ENCODE assay signal across 23 mouse cellular contexts in genomic region chr7:142431106-142431505, GRCm38 (mm10). TPM values are rescaled to one million over a fixed set of nuclear protein-coding genes. Genes with fewer than 3 reads are reported as not detected.
DNase-seq lines count a peak whose midpoint lies in the region; ATAC-seq and TF ChIP-seq lines count a peak whose summit lies in the region.
"Had no signal": no experiment of that assay in that cellular context is flagged by ENCODE, and none has a peak within 500 bp of the region (broad histone marks: within the 10 kb centered on the region; RNA-seq: fewer than 3 reads in every experiment).

No protein-coding gene starts in this region.

- H3K36me3 ChIP-seq in heart, embryonic 10.5 days, result no peaks in the 10 kb centered on the region
- no peaks in the 10 kb centered on the region for H3K36me3 ChIP-seq in heart, embryonic 11.5 days (ENCODE audit: control insufficient read depth, insufficient read depth, low read length)
- H3K36me3 ChIP-seq in lung, postnatal 0 days (ENCODE audit: insufficient read depth, low read length), result no peaks in the 10 kb centered on the region
- no peaks in the 10 kb centered on the region for H3K36me3 ChIP-seq in limb, embryonic 14.5 days (ENCODE audit: control insufficient read depth, insufficient read depth, low read length)
- no peaks in the 10 kb centered on the region for H3K36me3 ChIP-seq in midbrain, embryonic 10.5 days

- H3K4me2 ChIP-seq in heart, embryonic 11.5 days, result no peak overlapping the region
- H3K4me2 ChIP-seq in lung, postnatal 0 days (replicated peaks; ENCODE audit: low read depth, low read length), result no peak overlapping the region
- H3K4me2 ChIP-seq in limb, embryonic 14.5 days (replicated peaks; ENCODE audit: low read depth, low read length, severe bottlenecking), result no peak overlapping the region

- ATAC-seq in heart, embryonic 11.5 days (replicated peaks; ENCODE audit: insufficient number of reproducible peaks, low FRiP score, low TSS enrichment), result no peak
- ATAC-seq in lung, postnatal 0 days, result peak; percentile 47
- no peak for ATAC-seq in limb, embryonic 14.5 days (ENCODE audit: low FRiP score, low read depth)
- ATAC-seq in erythroblast, adult 5-6 weeks (replicated peaks; ENCODE audit: low FRiP score, poor library complexity, severe bottlenecking), result no peak
- ATAC-seq: activated CD4-positive, CD25-positive, alpha-beta regulatory T cell, adult 4 months; CD4-positive, CD25-positive, alpha-beta regulatory T cell, adult 4 months; liver, postnatal 0 days had no signal

- H3K9ac ChIP-seq in heart, embryonic 11.5 days (ENCODE audit: low read depth, low read length), result no peak overlapping the region
- no peak overlapping the region for H3K9ac ChIP-seq in lung, postnatal 0 days (replicated peaks; ENCODE audit: low read depth)
- no peak overlapping the region for H3K9ac ChIP-seq in limb, embryonic 14.5 days (ENCODE audit: low read depth, low read length, severe bottlenecking)
- H3K9ac ChIP-seq: liver, postnatal 0 days had no signal

- no peaks in the 10 kb centered on the region for H3K9me3 ChIP-seq in heart, embryonic 10.5 days
- no peaks in the 10 kb centered on the region for H3K9me3 ChIP-seq in heart, embryonic 11.5 days (replicated peaks; ENCODE audit: control insufficient read depth, low read length)
- H3K9me3 ChIP-seq in lung, postnatal 0 days (ENCODE audit: low read length), result no peaks in the 10 kb centered on the region
- H3K9me3 ChIP-seq in limb, embryonic 14.5 days (ENCODE audit: control insufficient read depth, low read length), result no peaks in the 10 kb centered on the region
- H3K9me3 ChIP-seq in midbrain, embryonic 10.5 days (replicated peaks), result no peaks in the 10 kb centered on the region

- WGBS in heart, embryonic 10.5 days, result 92% methylated on average over 14 of the region's 14 CpGs
- WGBS in heart, embryonic 11.5 days (ENCODE audit: insufficient replicate concordance), result 84% methylated on average over 14 of the region's 14 CpGs
- 70% methylated on average over 14 of the region's 14 CpGs for WGBS in lung, postnatal 0 days
- 81% methylated on average over 14 of the region's 14 CpGs for WGBS in limb, embryonic 14.5 days
- WGBS in midbrain, embryonic 10.5 days, result 93% methylated on average over 14 of the region's 14 CpGs

- TF ChIP-seq POLR2A in limb, embryonic 14.5 days (IDR thresholded peaks at IDR 0.05; ENCODE audit: borderline replicate concordance, extremely low read depth, insufficient read depth, insufficient read length), result no peak

- TF ChIP-seq CTCF in lung, postnatal 0 days (IDR thresholded peaks at IDR 0.05), result no peak

- no peak overlapping the region for H3K4me3 ChIP-seq in heart, embryonic 10.5 days
- H3K4me3 ChIP-seq in heart, embryonic 11.5 days (ENCODE audit: low read depth, low read length), result no peak overlapping the region
- no peak overlapping the region for H3K4me3 ChIP-seq in lung, postnatal 0 days (ENCODE audit: low read depth, low read length)
- no peak overlapping the region for H3K4me3 ChIP-seq in limb, embryonic 14.5 days (replicated peaks; ENCODE audit: low read length)
- H3K4me3 ChIP-seq in midbrain, embryonic 10.5 days, result no peak overlapping the region

- peak overlapping the region; percentile 18; the same call in 1 of the 2 replicates for H3K27ac ChIP-seq in heart, embryonic 10.5 days
- H3K27ac ChIP-seq in heart, embryonic 11.5 days (ENCODE audit: low read depth, low read length), result no peak overlapping the region
- no peak overlapping the region for H3K27ac ChIP-seq in lung, postnatal 0 days (ENCODE audit: low read length)
- H3K27ac ChIP-seq in limb, embryonic 14.5 days (replicated peaks; ENCODE audit: low read depth, low read length), result peak overlapping the region; percentile 82
- H3K27ac ChIP-seq in midbrain, embryonic 10.5 days (replicated peaks), result no peak overlapping the region

- no peak for TF ChIP-seq EP300 in lung, postnatal 0 days (IDR thresholded peaks at IDR 0.05)

- DNase-seq in heart, embryonic 10.5 days (ENCODE audit: low spot score), result no peak
- no peak for DNase-seq in lung, postnatal 0 days (ENCODE audit: low spot score)
- no peak for DNase-seq in lung, adult 18-20 months
- no peak for DNase-seq in limb, embryonic 14.5 days (ENCODE audit: low spot score)
- no peak for DNase-seq in midbrain, embryonic 10.5 days (ENCODE audit: low spot score)
- DNase-seq: adrenal gland, postnatal 10 days; gastrocnemius, postnatal 36 days; kidney, adult 18-20 months; liver, postnatal 0 days; thymus, postnatal 14 days had no signal

- peaks cover 65% of the 10 kb centered on the region for H3K4me1 ChIP-seq in heart, embryonic 10.5 days
- peaks cover 30% of the 10 kb centered on the region for H3K4me1 ChIP-seq in heart, embryonic 11.5 days (ENCODE audit: control insufficient read depth, insufficient read depth, low read length)
- peaks cover 20% of the 10 kb centered on the region for H3K4me1 ChIP-seq in lung, postnatal 0 days (ENCODE audit: insufficient read depth, low read depth, low read length)
- peaks cover 49% of the 10 kb centered on the region for H3K4me1 ChIP-seq in limb, embryonic 14.5 days (ENCODE audit: control insufficient read depth, insufficient read depth, low read length)
- peaks cover 10% of the 10 kb centered on the region for H3K4me1 ChIP-seq in midbrain, embryonic 10.5 days

- H3K27me3 ChIP-seq in heart, embryonic 10.5 days (ENCODE audit: insufficient read depth, poor library complexity, severe bottlenecking), result no peaks in the 10 kb centered on the region
- no peaks in the 10 kb centered on the region for H3K27me3 ChIP-seq in heart, embryonic 11.5 days (ENCODE audit: control insufficient read depth, insufficient read depth, low read length)
- H3K27me3 ChIP-seq in lung, postnatal 0 days (replicated peaks; ENCODE audit: insufficient read depth, low read length), result no peaks in the 10 kb centered on the region
- H3K27me3 ChIP-seq in limb, embryonic 14.5 days (ENCODE audit: control insufficient read depth, insufficient read depth, low read length), result no peaks in the 10 kb centered on the region
- H3K27me3 ChIP-seq in midbrain, embryonic 10.5 days (ENCODE audit: low read depth, poor library complexity, severe bottlenecking), result peaks cover 31% of the 10 kb centered on the region; the same call in 1 of the 2 replicates

RNA-seq across cellular contexts. Expression of gene Syt8, which starts 3.5 kb away (rescaled TPM):
- polyA plus RNA-seq in heart, embryonic 10.5 days (2016; fragmentation: Nextera tagmentation; extraction: Ambion mirVana), result 0.38 and 1.3 TPM in 2 replicates
- 0.26 and 0.31 TPM in 2 replicates for polyA plus RNA-seq in heart, embryonic 11.5 days (2014; fragmentation: Nextera tagmentation; extraction: Ambion mirVana)
- 0.47 and 1.1 TPM in 2 replicates for polyA plus RNA-seq in lung, postnatal 0 days (2015; fragmentation: Nextera tagmentation; extraction: Ambion mirVana)
- polyA plus RNA-seq in limb, embryonic 14.5 days (2012; rRNA removed), result 4.9 and 7.3 TPM in 2 replicates
- polyA plus RNA-seq in limb, embryonic 14.5 days (2014; fragmentation: Nextera tagmentation; extraction: Ambion mirVana), result 1.5 and 2.0 TPM in 2 replicates
- not detected in 2 replicates for total RNA-seq in erythroblast, adult 5-6 weeks (2015; ENCODE audit: low replicate concordance)
- not detected in 2 replicates for total RNA-seq in erythroblast, adult 5-6 weeks (2017; ENCODE audit: low replicate concordance)
- 0.34 TPM in 1 of 2 replicates, not detected in the other for polyA plus RNA-seq in midbrain, embryonic 10.5 days (2016; fragmentation: Nextera tagmentation; extraction: Ambion mirVana)
- total RNA-seq: adrenal gland, postnatal 10 days; gastrocnemius, postnatal 36 days; hematopoietic stem cell, adult 5-6 weeks; layer of hippocampus, postnatal 14 days; left cerebral cortex, postnatal 10 days; liver, adult 2 months had no signal
- polyA plus RNA-seq: activated CD4-positive, CD25-positive, alpha-beta regulatory T cell, adult 4 months; CD4-positive, CD25-positive, alpha-beta regulatory T cell, adult 4 months; forebrain, embryonic 16.5 days; heart, embryonic 14.5 days; liver, adult 2 months; liver, postnatal 0 days; neural tube, embryonic 14.5 days had no signal

RNA-seq across cellular contexts. Expression of gene Tnni2, which starts 10.5 kb away (rescaled TPM):
- polyA plus RNA-seq in heart, embryonic 10.5 days (2016; fragmentation: Nextera tagmentation; extraction: Ambion mirVana), result 51.9 and 56.4 TPM in 2 replicates
- 46.1 and 51.6 TPM in 2 replicates for polyA plus RNA-seq in heart, embryonic 11.5 days (2014; fragmentation: Nextera tagmentation; extraction: Ambion mirVana)
- 1.9 and 2.1 TPM in 2 replicates for polyA plus RNA-seq in lung, postnatal 0 days (2015; fragmentation: Nextera tagmentation; extraction: Ambion mirVana)
- 60.8 and 156 TPM in 2 replicates for polyA plus RNA-seq in limb, embryonic 14.5 days (2012; rRNA removed)
- polyA plus RNA-seq in limb, embryonic 14.5 days (2014; fragmentation: Nextera tagmentation; extraction: Ambion mirVana), result 76.8 and 134 TPM in 2 replicates
- total RNA-seq in erythroblast, adult 5-6 weeks (2015; ENCODE audit: low replicate concordance), result 19.6 TPM in 1 of 2 replicates, not detected in the other
- total RNA-seq in erythroblast, adult 5-6 weeks (2017; ENCODE audit: low replicate concordance), result 2.0 and 6.4 TPM in 2 replicates
- polyA plus RNA-seq in midbrain, embryonic 10.5 days (2016; fragmentation: Nextera tagmentation; extraction: Ambion mirVana), result 0.52 and 1.5 TPM in 2 replicates
- polyA plus RNA-seq: activated CD4-positive, CD25-positive, alpha-beta regulatory T cell, adult 4 months; CD4-positive, CD25-positive, alpha-beta regulatory T cell, adult 4 months; forebrain, embryonic 16.5 days; liver, adult 2 months; testis, adult 2 months had no signal

RNA-seq across cellular contexts. Expression of gene Lsp1, which starts 29.5 kb away (rescaled TPM):
- polyA plus RNA-seq in heart, embryonic 10.5 days (2016; fragmentation: Nextera tagmentation; extraction: Ambion mirVana), result 32.0 and 36.9 TPM in 2 replicates
- 31.4 and 32.1 TPM in 2 replicates for polyA plus RNA-seq in heart, embryonic 11.5 days (2014; fragmentation: Nextera tagmentation; extraction: Ambion mirVana)
- polyA plus RNA-seq in lung, postnatal 0 days (2015; fragmentation: Nextera tagmentation; extraction: Ambion mirVana), result 90.8 and 92.3 TPM in 2 replicates
- 102 TPM in 2 replicates for polyA plus RNA-seq in limb, embryonic 14.5 days (2012; rRNA removed)
- polyA plus RNA-seq in limb, embryonic 14.5 days (2014; fragmentation: Nextera tagmentation; extraction: Ambion mirVana), result 45.8 and 48.0 TPM in 2 replicates
- total RNA-seq in erythroblast, adult 5-6 weeks (2015; ENCODE audit: low replicate concordance), result 119 and 155 TPM in 2 replicates
- total RNA-seq in erythroblast, adult 5-6 weeks (2017; ENCODE audit: low replicate concordance), result 98.7 and 120 TPM in 2 replicates
- 14.2 and 15.0 TPM in 2 replicates for polyA plus RNA-seq in midbrain, embryonic 10.5 days (2016; fragmentation: Nextera tagmentation; extraction: Ambion mirVana)

RNA-seq across cellular contexts. Expression of gene Ctsd, which starts 43.3 kb away (rescaled TPM):
- polyA plus RNA-seq in heart, embryonic 10.5 days (2016; fragmentation: Nextera tagmentation; extraction: Ambion mirVana), result 293 and 402 TPM in 2 replicates
- polyA plus RNA-seq in heart, embryonic 11.5 days (2014; fragmentation: Nextera tagmentation; extraction: Ambion mirVana), result 378 and 446 TPM in 2 replicates
- polyA plus RNA-seq in lung, postnatal 0 days (2015; fragmentation: Nextera tagmentation; extraction: Ambion mirVana), result 469 and 481 TPM in 2 replicates
- 237 and 274 TPM in 2 replicates for polyA plus RNA-seq in limb, embryonic 14.5 days (2012; rRNA removed)
- polyA plus RNA-seq in limb, embryonic 14.5 days (2014; fragmentation: Nextera tagmentation; extraction: Ambion mirVana), result 334 and 354 TPM in 2 replicates
- 138 and 155 TPM in 2 replicates for total RNA-seq in erythroblast, adult 5-6 weeks (2015; ENCODE audit: low replicate concordance)
- 126 and 150 TPM in 2 replicates for total RNA-seq in erythroblast, adult 5-6 weeks (2017; ENCODE audit: low replicate concordance)
- 145 and 171 TPM in 2 replicates for polyA plus RNA-seq in midbrain, embryonic 10.5 days (2016; fragmentation: Nextera tagmentation; extraction: Ambion mirVana)

RNA-seq across cellular contexts. Expression of gene Gm49369, which starts 48.6 kb away (rescaled TPM):
- polyA plus RNA-seq in heart, embryonic 10.5 days (2016; fragmentation: Nextera tagmentation; extraction: Ambion mirVana), result 0.55 and 0.92 TPM in 2 replicates
- 1.9 TPM in 1 of 2 replicates, not detected in the other for polyA plus RNA-seq in heart, embryonic 11.5 days (2014; fragmentation: Nextera tagmentation; extraction: Ambion mirVana)
- polyA plus RNA-seq in lung, postnatal 0 days (2015; fragmentation: Nextera tagmentation; extraction: Ambion mirVana), result 0.80 TPM in 1 of 2 replicates, not detected in the other
- 0.09 TPM in 1 of 2 replicates, not detected in the other for polyA plus RNA-seq in limb, embryonic 14.5 days (2012; rRNA removed)
- polyA plus RNA-seq in limb, embryonic 14.5 days (2014; fragmentation: Nextera tagmentation; extraction: Ambion mirVana), result not detected in 2 replicates
- not detected in 2 replicates for total RNA-seq in erythroblast, adult 5-6 weeks (2015; ENCODE audit: low replicate concordance)
- 121 and 215 TPM in 2 replicates for total RNA-seq in erythroblast, adult 5-6 weeks (2017; ENCODE audit: low replicate concordance)
- 0.75 TPM in 1 of 2 replicates, not detected in the other for polyA plus RNA-seq in midbrain, embryonic 10.5 days (2016; fragmentation: Nextera tagmentation; extraction: Ambion mirVana)
- polyA plus RNA-seq: activated CD4-positive, CD25-positive, alpha-beta regulatory T cell, adult 4 months; CD4-positive, CD25-positive, alpha-beta regulatory T cell, adult 4 months; forebrain, embryonic 16.5 days; heart, embryonic 14.5 days; kidney, postnatal 0 days; liver, postnatal 0 days; testis, adult 2 months had no signal

Comparison
In these comparisons a context has a peak if more than half of its experiments do, and no peak if none do; other contexts are left out.
1. H3K27ac ChIP-seq: peak in heart, embryonic 10.5 days (single experiment) and limb, embryonic 14.5 days (single experiment); none in heart, embryonic 11.5 days (single experiment), lung, postnatal 0 days (single experiment) and midbrain, embryonic 10.5 days (single experiment).
2. RNA of gene Tnni2, which starts 10.5 kb away (polyA plus RNA-seq): 60.8 to 156 TPM in limb, embryonic 14.5 days, 51.9 to 56.4 TPM in heart, embryonic 10.5 days and 46.1 to 51.6 TPM in heart, embryonic 11.5 days; 1.9 to 2.1 TPM in lung, postnatal 0 days and 0.52 to 1.5 TPM in midbrain, embryonic 10.5 days; every median in the first group is over 10 times any median in the second.